Mouse (Mus musculus) regulatory T cell (primary cell): Measurements from ENCODE around the gene Abca4.

Source experiments
- in situ Hi-C: fragments of 300-600 bp; cut with MboI, MseI; formaldehyde crosslinking; loops from one replicate; pipeline ENCODE4 v1.15.1; 2025; ENCODE audit warnings: high pct_unique_total_duplicates

The Abca4 gene

GRCm38 (mm10) chr3:122043799-122044547 is at the start of gene Abca4:
Gene Abca4 (plus strand): TSS chr3:122044443.
- in situ Hi-C loops: no loop called here

- in situ Hi-C loops: no loop called here
Measured at GRCm38 (mm10) chr3:121995125-121995524, 49.1 kb upstream of the Abca4 start.

GRCm38 (mm10) chr3:121999934-122000333 is 44.3 kb upstream of the Abca4 start:
- in situ Hi-C loops: no loop called here

- in situ Hi-C loops: no loop called here
Measured at GRCm38 (mm10) chr3:122001568-122001967, 42.7 kb upstream of the Abca4 start.

GRCm38 (mm10) chr3:122009818-122010217 is 34.4 kb upstream of the Abca4 start:
- in situ Hi-C loops: no loop called here

- in situ Hi-C loops: no loop called here
Measured at GRCm38 (mm10) chr3:122010292-122010691, 34.0 kb upstream of the Abca4 start.

GRCm38 (mm10) chr3:122012464-122012863 is 31.8 kb upstream of the Abca4 start:
- in situ Hi-C loops: no loop called here

GRCm38 (mm10) chr3:122018421-122018820 is 25.8 kb upstream of the Abca4 start:
- in situ Hi-C loops: no loop called here

GRCm38 (mm10) chr3:122019159-122019558 is 25.1 kb upstream of the Abca4 start:
- in situ Hi-C loops: no loop called here

GRCm38 (mm10) chr3:122021029-122021652 is 23.1 kb upstream of the Abca4 start:
- in situ Hi-C loops: no loop called here

GRCm38 (mm10) chr3:122022355-122022754 is 21.9 kb upstream of the Abca4 start:
- in situ Hi-C loops: no loop called here

- in situ Hi-C loops: no loop called here
Measured at GRCm38 (mm10) chr3:122026676-122027075, 17.6 kb upstream of the Abca4 start.

- in situ Hi-C loops: no loop called here
Measured at GRCm38 (mm10) chr3:122027776-122028175, 16.5 kb upstream of the Abca4 start.

- in situ Hi-C loops: no loop called here
Measured at GRCm38 (mm10) chr3:122033248-122033837, 10.9 kb upstream of the Abca4 start.

- in situ Hi-C loops: no loop called here
Measured at GRCm38 (mm10) chr3:122034240-122034639, 10.0 kb upstream of the Abca4 start.

GRCm38 (mm10) chr3:122035092-122035491 is 9.2 kb upstream of the Abca4 start:
- in situ Hi-C loops: no loop called here

- in situ Hi-C loops: no loop called here
Measured at GRCm38 (mm10) chr3:122040522-122040921, 3.7 kb upstream of the Abca4 start.

GRCm38 (mm10) chr3:122043102-122043501 is 1.1 kb upstream of the Abca4 start:
- in situ Hi-C loops: no loop called here

GRCm38 (mm10) chr3:122046187-122046620 is 2.0 kb downstream of the Abca4 start:
- in situ Hi-C loops: no loop called here

- in situ Hi-C loops: no loop called here
Measured at GRCm38 (mm10) chr3:122047402-122047801, 3.2 kb downstream of the Abca4 start.

GRCm38 (mm10) chr3:122047921-122048861 is 3.9 kb downstream of the Abca4 start:
- in situ Hi-C loops: no loop called here

GRCm38 (mm10) chr3:122049158-122049557 is 4.9 kb downstream of the Abca4 start:
- in situ Hi-C loops: no loop called here
